ENCODE assay signal across 26 mouse cellular contexts in genomic region chr9:50809146-50809545, GRCm38 (mm10). TPM values are rescaled to one million over a fixed set of nuclear protein-coding genes. Genes with fewer than 3 reads are reported as not detected.
A peak's percentile ranks its signal among the peaks of the same experiment; 100 is the strongest.
DNase-seq lines count a peak whose midpoint lies in the region; ATAC-seq and TF ChIP-seq lines count a peak whose summit lies in the region.
"Had no signal": no experiment of that assay in that cellular context is flagged by ENCODE, and none has a peak within 500 bp of the region (broad histone marks: within the 10 kb centered on the region; RNA-seq: fewer than 3 reads in every experiment).

No protein-coding gene starts in this region.

- 89% methylated on average over 13 of the region's 13 CpGs for WGBS in liver, embryonic 14.5 days (ENCODE audit: insufficient replicate concordance)
- WGBS in liver, embryonic 16.5 days (ENCODE audit: insufficient replicate concordance): 91% methylated on average over 13 of the region's 13 CpGs
- WGBS in embryonic facial prominence, embryonic 10.5 days: 94% methylated on average over 13 of the region's 13 CpGs

- H3K27ac ChIP-seq in liver, embryonic 14.5 days: peak overlapping the region; percentile 81
- H3K27ac ChIP-seq in liver, embryonic 16.5 days (ENCODE audit: low read length): peak overlapping the region; percentile 56
- H3K27ac ChIP-seq in embryonic facial prominence, embryonic 10.5 days (replicated peaks): no peak overlapping the region
- H3K27ac ChIP-seq: forebrain, embryonic 13.5 days; heart, adult 2 months; hindbrain, embryonic 14.5 days; limb, embryonic 13.5 days; macrophage had no signal

- no peak overlapping the region for H3K4me3 ChIP-seq in liver, embryonic 14.5 days (ENCODE audit: insufficient read depth in 1 of 2, low read depth in 2 of 2, low read length in 2 of 2)
- no peak overlapping the region for H3K4me3 ChIP-seq in liver, embryonic 16.5 days (ENCODE audit: low read depth, low read length)
- no peak overlapping the region for H3K4me3 ChIP-seq in embryonic facial prominence, embryonic 10.5 days
- H3K4me3 ChIP-seq: forebrain, embryonic 13.5 days; heart, adult 2 months; heart, embryonic 12.5 days; limb, embryonic 13.5 days had no signal

- H3K36me3 ChIP-seq in liver, embryonic 14.5 days (replicated peaks; ENCODE audit: control insufficient read depth, insufficient read depth, low read depth): peaks cover 10% of the 10 kb centered on the region
- peaks cover 15% of the 10 kb centered on the region for H3K36me3 ChIP-seq in liver, embryonic 16.5 days (ENCODE audit: control insufficient read depth, insufficient read depth)
- H3K36me3 ChIP-seq in embryonic facial prominence, embryonic 10.5 days (replicated peaks): peaks cover 96% of the 10 kb centered on the region

- intact Hi-C loops in heart, postnatal 25 days (cut with DNase I): no loop called here

- H3K9me3 ChIP-seq in liver, embryonic 14.5 days (ENCODE audit: control insufficient read depth, low read length): no peaks in the 10 kb centered on the region
- no peaks in the 10 kb centered on the region for H3K9me3 ChIP-seq in liver, embryonic 16.5 days (replicated peaks; ENCODE audit: control insufficient read depth, low read length)
- H3K9me3 ChIP-seq in embryonic facial prominence, embryonic 10.5 days: 0 out of 2 replicates have a peak, but pooled peaks cover under 1% of the 10 kb centered on the region
- H3K9me3 ChIP-seq: heart, embryonic 12.5 days; limb, embryonic 13.5 days had no signal

- ATAC-seq in liver, embryonic 14.5 days (ENCODE audit: insufficient read depth): no peak
- ATAC-seq in liver, embryonic 16.5 days (ENCODE audit: low read depth): no peak
- ATAC-seq: forebrain, embryonic 13.5 days; intestine, postnatal 0 days; Patski had no signal

- TF ChIP-seq CTCF in liver, embryonic 14.5 days (IDR thresholded peaks at IDR 0.05; ENCODE audit: low read depth): no peak

- no peak for TF ChIP-seq EP300 in liver, embryonic 14.5 days (IDR thresholded peaks at IDR 0.05; ENCODE audit: low read depth)

- H3K4me1 ChIP-seq in liver, embryonic 14.5 days (replicated peaks; ENCODE audit: control insufficient read depth in 2 of 2, insufficient read depth in 2 of 2, low read length in 1 of 2): peaks cover 58 to 60% of the 10 kb centered on the region in 2 experiments
- peaks cover 61% of the 10 kb centered on the region for H3K4me1 ChIP-seq in liver, embryonic 16.5 days (ENCODE audit: control insufficient read depth, low read depth, low read length)
- no peaks in the 10 kb centered on the region for H3K4me1 ChIP-seq in embryonic facial prominence, embryonic 10.5 days
- H3K4me1 ChIP-seq: forebrain, embryonic 13.5 days; limb, embryonic 13.5 days had no signal

- no peaks in the 10 kb centered on the region for H3K27me3 ChIP-seq in liver, embryonic 14.5 days (ENCODE audit: control insufficient read depth, insufficient read depth, low read length)
- H3K27me3 ChIP-seq in liver, embryonic 16.5 days (ENCODE audit: control insufficient read depth, insufficient read depth, low read depth, low read length): no peaks in the 10 kb centered on the region
- no peaks in the 10 kb centered on the region for H3K27me3 ChIP-seq in embryonic facial prominence, embryonic 10.5 days (replicated peaks; ENCODE audit: low read depth, poor library complexity, severe bottlenecking)
- H3K27me3 ChIP-seq: forebrain, embryonic 13.5 days; heart, embryonic 12.5 days; limb, embryonic 13.5 days; Patski had no signal

- DNase-seq in adrenal gland, postnatal 14 days: peak; percentile 45
- DNase-seq in adrenal gland, adult 18-20 months (ENCODE audit: low spot score in 2 of 2): no peak
- DNase-seq in heart, adult 11 months: peak; percentile 83
- DNase-seq in heart, postnatal 25 days (ENCODE audit: low spot score): no peak
- no peak for DNase-seq in liver, embryonic 14.5 days (ENCODE audit: low read depth in 3 of 3, low spot score in 3 of 3)
- DNase-seq in liver: no peak
- no peak for DNase-seq in embryonic facial prominence, embryonic 10.5 days (ENCODE audit: low spot score)
- DNase-seq: cerebellum, adult 8-10 months; cerebellum, postnatal 25 days; heart, adult 2 months; kidney, postnatal 4 days; lung, adult 2 months; midbrain, embryonic 14.5 days; thymus, postnatal 4 days had no signal

- no peak overlapping the region for H3K4me2 ChIP-seq in liver, embryonic 14.5 days (ENCODE audit: low read depth)
- H3K4me2 ChIP-seq in liver, embryonic 16.5 days (ENCODE audit: low read depth, low read length): no peak overlapping the region
- H3K4me2 ChIP-seq: forebrain, embryonic 13.5 days; heart, embryonic 12.5 days; hindbrain, embryonic 14.5 days; limb, embryonic 13.5 days had no signal

- no peak overlapping the region for H3K9ac ChIP-seq in liver, embryonic 14.5 days (replicated peaks)
- no peak overlapping the region for H3K9ac ChIP-seq in liver, embryonic 16.5 days (ENCODE audit: low read depth, low read length)
- H3K9ac ChIP-seq: forebrain, embryonic 13.5 days; heart, embryonic 12.5 days; hindbrain, embryonic 14.5 days; limb, embryonic 13.5 days had no signal

RNA-seq across cellular contexts. Expression of gene 1110032A03Rik, which starts 33.8 kb away (rescaled TPM):
- total RNA-seq in adrenal gland, postnatal 14 days (2021): 35.5 and 37.2 TPM in 2 replicates
- 10 to 100 TPM; 47.5 to 69.0 TPM for total RNA-seq in adrenal gland, adult 18-20 months (2021)
- 10 to 100 TPM in 1 of 2 experiments, 1 to 10 TPM in 1; 8.9 to 10.3 TPM for total RNA-seq in heart, postnatal 25 days (2021)
- 11.4 and 11.5 TPM in 2 replicates for polyA plus RNA-seq in liver, embryonic 14.5 days (2012; rRNA removed)
- polyA plus RNA-seq in liver, embryonic 14.5 days (2014; fragmentation: Nextera tagmentation; extraction: Ambion mirVana): 15.8 and 16.9 TPM in 2 replicates
- 19.6 and 22.6 TPM in 2 replicates for polyA plus RNA-seq in liver, embryonic 16.5 days (2015; fragmentation: Nextera tagmentation; extraction: Ambion mirVana)
- polyA plus RNA-seq in embryonic facial prominence, embryonic 10.5 days (2016; fragmentation: Nextera tagmentation; extraction: Ambion mirVana): 23.0 and 28.3 TPM in 2 replicates

RNA-seq across cellular contexts. Expression of gene Alg9, which starts 34.3 kb away (rescaled TPM):
- total RNA-seq in adrenal gland, postnatal 14 days (2021): 26.0 and 28.4 TPM in 2 replicates
- total RNA-seq in adrenal gland, adult 18-20 months (2021): 10 to 100 TPM; 22.2 to 30.1 TPM
- 10 to 100 TPM in 1 of 2 experiments, 1 to 10 TPM in 1; 9.9 to 11.6 TPM for total RNA-seq in heart, postnatal 25 days (2021)
- polyA plus RNA-seq in liver, embryonic 14.5 days (2012; rRNA removed): 10.1 and 10.8 TPM in 2 replicates
- polyA plus RNA-seq in liver, embryonic 14.5 days (2014; fragmentation: Nextera tagmentation; extraction: Ambion mirVana): 12.7 and 13.5 TPM in 2 replicates
- polyA plus RNA-seq in liver, embryonic 16.5 days (2015; fragmentation: Nextera tagmentation; extraction: Ambion mirVana): 12.6 and 13.2 TPM in 2 replicates
- 40.1 and 41.2 TPM in 2 replicates for polyA plus RNA-seq in embryonic facial prominence, embryonic 10.5 days (2016; fragmentation: Nextera tagmentation; extraction: Ambion mirVana)

RNA-seq across cellular contexts. Expression of gene Ppp2r1b, which starts 36.0 kb away (rescaled TPM):
- total RNA-seq in adrenal gland, postnatal 14 days (2021): 32.3 and 34.4 TPM in 2 replicates
- 10 to 100 TPM; 44.3 to 64.2 TPM for total RNA-seq in adrenal gland, adult 18-20 months (2021)
- 10 to 100 TPM; 10.2 to 10.5 TPM for total RNA-seq in heart, postnatal 25 days (2021)
- polyA plus RNA-seq in liver, embryonic 14.5 days (2012; rRNA removed): 20.9 and 27.7 TPM in 2 replicates
- polyA plus RNA-seq in liver, embryonic 14.5 days (2014; fragmentation: Nextera tagmentation; extraction: Ambion mirVana): 69.1 and 75.0 TPM in 2 replicates
- 59.4 and 63.0 TPM in 2 replicates for polyA plus RNA-seq in liver, embryonic 16.5 days (2015; fragmentation: Nextera tagmentation; extraction: Ambion mirVana)
- 162 and 178 TPM in 2 replicates for polyA plus RNA-seq in embryonic facial prominence, embryonic 10.5 days (2016; fragmentation: Nextera tagmentation; extraction: Ambion mirVana)

RNA-seq across cellular contexts. Expression of gene Fdxacb1, which starts 41.1 kb away (rescaled TPM):
- total RNA-seq in adrenal gland, postnatal 14 days (2021): 5.7 and 6.4 TPM in 2 replicates
- total RNA-seq in adrenal gland, adult 18-20 months (2021): 1 to 10 TPM; 4.5 to 5.6 TPM
- 1 to 10 TPM; 5.1 to 5.2 TPM for total RNA-seq in heart, postnatal 25 days (2021)
- polyA plus RNA-seq in liver, embryonic 14.5 days (2012; rRNA removed): 4.0 and 5.2 TPM in 2 replicates
- 9.4 and 12.8 TPM in 2 replicates for polyA plus RNA-seq in liver, embryonic 14.5 days (2014; fragmentation: Nextera tagmentation; extraction: Ambion mirVana)
- polyA plus RNA-seq in liver, embryonic 16.5 days (2015; fragmentation: Nextera tagmentation; extraction: Ambion mirVana): 7.8 and 7.9 TPM in 2 replicates
- 13.2 and 13.4 TPM in 2 replicates for polyA plus RNA-seq in embryonic facial prominence, embryonic 10.5 days (2016; fragmentation: Nextera tagmentation; extraction: Ambion mirVana)

RNA-seq across cellular contexts. Expression of gene Hspb2, which starts 57.0 kb away (rescaled TPM):
- total RNA-seq in adrenal gland, postnatal 14 days (2021): 1.5 and 1.9 TPM in 2 replicates
- 1 to 10 TPM; 1.7 to 3.4 TPM for total RNA-seq in adrenal gland, adult 18-20 months (2021)
- total RNA-seq in heart, postnatal 25 days (2021): 100 to 1,000 TPM; 141 to 154 TPM
- 0.20 and 0.35 TPM in 2 replicates for polyA plus RNA-seq in liver, embryonic 14.5 days (2012; rRNA removed)
- not detected in 2 replicates for polyA plus RNA-seq in liver, embryonic 14.5 days (2014; fragmentation: Nextera tagmentation; extraction: Ambion mirVana)
- polyA plus RNA-seq in liver, embryonic 16.5 days (2015; fragmentation: Nextera tagmentation; extraction: Ambion mirVana): 1.7 and 2.7 TPM in 2 replicates
- polyA plus RNA-seq in embryonic facial prominence, embryonic 10.5 days (2016; fragmentation: Nextera tagmentation; extraction: Ambion mirVana): 2.8 and 3.7 TPM in 2 replicates
- total RNA-seq: hematopoietic stem cell, adult 5-6 weeks; megakaryocyte-erythroid progenitor cell, adult 5-6 weeks; MEL; neutrophil, adult 5-6 weeks had no signal
- polyA plus RNA-seq: forebrain, embryonic 13.5 days; macrophage had no signal

Comparison
In these comparisons a context has a peak if more than half of its experiments do, and no peak if none do; other contexts are left out.
1. DNase-seq: peak in adrenal gland, postnatal 14 days (single experiment) and heart, adult 11 months (single experiment); none in adrenal gland, adult 18-20 months (0 of 2), heart, postnatal 25 days (single experiment), liver, embryonic 14.5 days (0 of 3), liver (single experiment) and embryonic facial prominence, embryonic 10.5 days (single experiment).